Mouse (Mus musculus): ENCODE data around the gene Add2.
A peak's percentile ranks its signal among the peaks of the same experiment; 100 is the strongest.

GRCm38 (mm10) chr6:86128504-86128903 lies 100.0 kb downstream of the Add2 start:
- TF ChIP-seq CTCF (IDR thresholded peaks at IDR 0.05; ENCODE audit: low read depth, low read length) (peak; percentile 43), EP300 (IDR thresholded peaks at IDR 0.05; ENCODE audit: insufficient read depth, low read depth, low read length) (no peak), POLR2A (IDR thresholded peaks at IDR 0.05; ENCODE audit: insufficient read depth, low read length) (no peak)

Data from ES-Bruce4 (cell line).